Mouse (Mus musculus): ENCODE data around the gene Gabrp. TPM values are rescaled to one million over a fixed set of nuclear protein-coding genes. Genes with fewer than 3 reads are reported as not detected.

Gene Gabrp
- total RNA-seq (2014; rRNA removed) (0.07 and 0.18 TPM in 2 replicates), polyA plus RNA-seq (2012; rRNA removed) (not detected in 2 replicates)

DNA sequence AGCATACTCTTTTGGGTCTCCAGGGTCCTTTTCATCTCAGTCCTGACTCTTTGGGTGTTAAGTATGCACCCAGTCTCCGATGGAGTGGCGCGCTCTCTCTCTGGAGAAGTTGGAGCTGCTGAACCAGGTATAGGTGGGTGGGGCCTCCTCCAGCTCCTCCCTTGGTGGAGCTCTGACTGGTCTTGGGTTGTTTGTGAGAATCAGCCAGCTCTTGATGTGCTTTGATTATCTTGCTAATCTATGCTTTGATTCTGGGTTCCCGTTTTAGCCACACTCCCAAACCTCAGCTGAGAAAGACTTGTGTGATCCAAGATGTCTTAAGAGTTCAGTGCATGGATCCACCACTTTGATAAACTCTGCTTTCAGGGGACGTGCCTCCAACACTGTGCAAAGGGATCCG lies at the start of gene Gabrp:
TSS of gene Gabrp (minus strand) at position 101 of the 400 bp plus-strand sequence.
- Histone ChIP-seq H3K79me2 (ENCODE audit: control insufficient read depth, insufficient read depth, low read length) (no peaks in the 10 kb centered on the region), H3K27me3 (ENCODE audit: control insufficient read depth, insufficient read depth, low read length) (no peaks in the 10 kb centered on the region), H3K4me1 (ENCODE audit: control insufficient read depth, insufficient read depth, low read length) (no peaks in the 10 kb centered on the region), H3K36me3 (ENCODE audit: control insufficient read depth, insufficient read depth, low read length) (no peaks in the 10 kb centered on the region), H3K27ac (replicated peaks; ENCODE audit: insufficient read depth, low read depth, low read length) (no peak within 1 kb of the TSS), H3K4me3 (ENCODE audit: insufficient read depth, low read depth, low read length) (no peak within 1 kb of the TSS), H3K9ac (ENCODE audit: low read depth, low read length) (no peak within 1 kb of the TSS)
- TF ChIP-seq CTCF (IDR thresholded peaks at IDR 0.05; ENCODE audit: low read depth, low read length) (no peak), POLR2A (IDR thresholded peaks at IDR 0.05; ENCODE audit: extremely low read depth, insufficient read depth, low read length) (no peak)
- no peak for DNase-seq (ENCODE audit: extremely low read depth, low read depth, low spot score)
- 55% methylated on average over 6 of the region's 6 CpGs for WGBS

DNA sequence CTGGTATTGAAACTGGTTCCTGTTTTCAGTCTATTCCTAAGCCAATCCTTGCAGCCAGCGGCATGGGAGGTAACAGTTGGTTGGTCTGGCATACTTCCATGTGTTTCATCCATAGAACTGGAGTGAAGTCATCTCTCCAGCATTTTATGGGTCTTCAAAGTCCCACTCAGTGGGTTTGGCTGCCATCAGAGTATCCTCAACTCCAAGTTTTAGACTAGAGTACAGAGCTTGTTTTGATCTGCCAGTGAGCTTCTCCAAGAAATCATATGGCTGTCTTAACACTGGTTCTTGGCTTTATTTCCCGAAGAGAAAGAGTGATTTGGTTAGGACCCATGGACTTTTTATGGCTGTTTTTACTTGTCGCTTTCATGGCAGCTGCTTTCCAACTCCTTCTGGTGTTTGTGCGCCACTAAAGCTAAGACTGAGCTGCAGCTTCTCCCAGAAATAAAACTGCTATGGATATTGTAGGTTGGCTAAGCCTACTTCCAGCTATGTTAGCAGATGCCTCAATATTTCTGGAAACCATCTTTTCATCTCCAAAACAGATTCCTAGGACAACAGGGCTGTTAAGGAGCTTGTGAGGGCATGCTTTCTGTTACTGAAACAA lies 48.5 kb upstream of the Gabrp start:
- no peak overlapping the region for H3K4me3 ChIP-seq (ENCODE audit: insufficient read depth, low read depth, low read length)
- no peak for DNase-seq (ENCODE audit: extremely low read depth, low read depth, low spot score)
- H3K27me3 ChIP-seq (ENCODE audit: control insufficient read depth, insufficient read depth, low read length): peaks cover 2% of the 10 kb centered on the region; the same call in 1 of the 2 replicates
- TF ChIP-seq CTCF (IDR thresholded peaks at IDR 0.05; ENCODE audit: low read depth, low read length): no peak
- no peak for TF ChIP-seq POLR2A (IDR thresholded peaks at IDR 0.05; ENCODE audit: extremely low read depth, insufficient read depth, low read length)
- 78% methylated on average over 4 of the region's 4 CpGs for WGBS
- no peaks in the 10 kb centered on the region for H3K79me2 ChIP-seq (ENCODE audit: control insufficient read depth, insufficient read depth, low read length)
- H3K36me3 ChIP-seq (ENCODE audit: control insufficient read depth, insufficient read depth, low read length): no peaks in the 10 kb centered on the region
- no peaks in the 10 kb centered on the region for H3K4me1 ChIP-seq (ENCODE audit: control insufficient read depth, insufficient read depth, low read length)
- no peak overlapping the region for H3K27ac ChIP-seq (replicated peaks; ENCODE audit: insufficient read depth, low read depth, low read length)
- no peak overlapping the region for H3K9ac ChIP-seq (ENCODE audit: low read depth, low read length)

DNA sequence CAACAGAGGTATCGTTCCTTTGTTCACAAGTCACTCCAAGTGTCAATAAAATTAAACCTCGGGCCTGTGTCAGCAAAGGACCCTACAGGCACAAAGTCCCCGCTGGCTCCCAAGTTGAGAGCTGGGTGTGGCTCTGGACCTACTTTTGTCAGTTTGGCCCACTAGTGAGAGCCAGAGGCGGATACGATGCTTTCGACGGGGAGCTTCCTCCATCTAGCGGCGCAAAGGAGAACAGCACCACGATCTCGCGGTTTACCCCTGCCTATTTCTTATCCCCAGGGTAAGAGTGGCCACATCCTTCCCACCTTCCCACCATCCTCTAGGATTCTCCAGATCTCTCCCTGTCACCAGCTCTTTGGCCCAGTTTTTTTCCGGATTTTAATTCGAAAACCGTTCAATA lies 35.5 kb upstream of the Gabrp start:
- Histone ChIP-seq H3K36me3 (ENCODE audit: control insufficient read depth, insufficient read depth, low read length) (no peaks in the 10 kb centered on the region), H3K4me1 (ENCODE audit: control insufficient read depth, insufficient read depth, low read length) (no peaks in the 10 kb centered on the region), H3K79me2 (ENCODE audit: control insufficient read depth, insufficient read depth, low read length) (no peaks in the 10 kb centered on the region), H3K27ac (replicated peaks; ENCODE audit: insufficient read depth, low read depth, low read length) (no peak overlapping the region), H3K4me3 (ENCODE audit: insufficient read depth, low read depth, low read length) (no peak overlapping the region), H3K27me3 (ENCODE audit: control insufficient read depth, insufficient read depth, low read length) (no peaks in the 10 kb centered on the region), H3K9ac (ENCODE audit: low read depth, low read length) (no peak overlapping the region)
- peak; percentile 4 for DNase-seq (ENCODE audit: extremely low read depth, low read depth, low spot score)
- 9% methylated on average over 15 of the region's 15 CpGs for WGBS
- TF ChIP-seq POLR2A (IDR thresholded peaks at IDR 0.05; ENCODE audit: extremely low read depth, insufficient read depth, low read length): no peak
- peak; percentile 93 for TF ChIP-seq CTCF (IDR thresholded peaks at IDR 0.05; ENCODE audit: low read depth, low read length)

DNA sequence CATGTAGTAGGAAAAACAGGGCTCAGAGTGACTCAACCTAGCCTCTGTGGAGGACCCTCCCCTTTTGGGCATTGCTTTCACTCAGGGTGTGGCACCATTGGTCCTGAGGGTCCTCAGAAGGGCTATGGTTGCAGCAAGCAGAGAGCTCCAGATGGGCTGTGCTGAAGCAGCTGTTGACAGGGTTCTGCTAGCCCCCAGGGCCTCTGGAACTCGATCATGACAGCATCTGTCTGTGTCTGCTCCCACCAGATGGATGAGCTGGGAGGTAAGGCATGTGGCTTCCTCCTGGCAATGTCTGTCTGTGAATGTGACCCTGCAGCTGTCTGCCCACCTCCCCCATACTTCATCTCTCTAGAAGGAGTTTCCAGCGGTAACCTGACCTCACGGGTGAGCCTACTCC lies 29.0 kb upstream of the Gabrp start:
- Histone ChIP-seq H3K79me2 (ENCODE audit: control insufficient read depth, insufficient read depth, low read length) (no peaks in the 10 kb centered on the region), H3K27ac (replicated peaks; ENCODE audit: insufficient read depth, low read depth, low read length) (no peak overlapping the region), H3K36me3 (ENCODE audit: control insufficient read depth, insufficient read depth, low read length) (no peaks in the 10 kb centered on the region), H3K4me3 (ENCODE audit: insufficient read depth, low read depth, low read length) (no peak overlapping the region), H3K4me1 (ENCODE audit: control insufficient read depth, insufficient read depth, low read length) (no peaks in the 10 kb centered on the region), H3K9ac (ENCODE audit: low read depth, low read length) (no peak overlapping the region), H3K27me3 (ENCODE audit: control insufficient read depth, insufficient read depth, low read length) (no peaks in the 10 kb centered on the region)
- no peak for DNase-seq (ENCODE audit: extremely low read depth, low read depth, low spot score)
- WGBS: 19% methylated on average over 3 of the region's 3 CpGs
- TF ChIP-seq CTCF (IDR thresholded peaks at IDR 0.05; ENCODE audit: low read depth, low read length) (no peak), POLR2A (IDR thresholded peaks at IDR 0.05; ENCODE audit: extremely low read depth, insufficient read depth, low read length) (no peak)

DNA sequence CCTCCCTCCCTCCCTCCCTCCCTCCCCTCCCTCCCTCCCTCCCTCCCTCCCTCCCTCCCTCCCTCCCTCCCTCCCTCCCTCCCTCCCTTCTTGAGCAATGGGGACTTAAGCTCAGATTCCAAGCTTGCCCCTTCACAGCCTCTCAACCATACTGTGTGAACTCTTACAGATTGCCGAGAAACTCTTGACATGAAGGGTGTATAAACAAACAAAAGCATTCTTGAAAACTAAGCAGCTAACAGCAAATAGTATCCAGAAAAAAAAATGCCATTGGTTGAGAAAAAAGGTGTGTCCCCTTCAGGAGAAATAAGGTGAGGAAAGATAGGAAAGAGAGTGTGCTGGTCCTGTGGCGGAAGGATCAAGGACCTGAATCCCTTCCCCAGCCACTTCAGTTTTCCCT lies 24.4 kb upstream of the Gabrp start:
- WGBS: 57% methylated on average over 2 of the region's 2 CpGs
- H3K36me3 ChIP-seq (ENCODE audit: control insufficient read depth, insufficient read depth, low read length): no peaks in the 10 kb centered on the region
- no peaks in the 10 kb centered on the region for H3K79me2 ChIP-seq (ENCODE audit: control insufficient read depth, insufficient read depth, low read length)
- no peaks in the 10 kb centered on the region for H3K27me3 ChIP-seq (ENCODE audit: control insufficient read depth, insufficient read depth, low read length)
- no peak overlapping the region for H3K9ac ChIP-seq (ENCODE audit: low read depth, low read length)
- no peak overlapping the region for H3K27ac ChIP-seq (replicated peaks; ENCODE audit: insufficient read depth, low read depth, low read length)
- no peak overlapping the region for H3K4me3 ChIP-seq (ENCODE audit: insufficient read depth, low read depth, low read length)
- no peaks in the 10 kb centered on the region for H3K4me1 ChIP-seq (ENCODE audit: control insufficient read depth, insufficient read depth, low read length)
- no peak for DNase-seq (ENCODE audit: extremely low read depth, low read depth, low spot score)
- TF ChIP-seq CTCF (IDR thresholded peaks at IDR 0.05; ENCODE audit: low read depth, low read length) (no peak), POLR2A (IDR thresholded peaks at IDR 0.05; ENCODE audit: extremely low read depth, insufficient read depth, low read length) (no peak)

DNA sequence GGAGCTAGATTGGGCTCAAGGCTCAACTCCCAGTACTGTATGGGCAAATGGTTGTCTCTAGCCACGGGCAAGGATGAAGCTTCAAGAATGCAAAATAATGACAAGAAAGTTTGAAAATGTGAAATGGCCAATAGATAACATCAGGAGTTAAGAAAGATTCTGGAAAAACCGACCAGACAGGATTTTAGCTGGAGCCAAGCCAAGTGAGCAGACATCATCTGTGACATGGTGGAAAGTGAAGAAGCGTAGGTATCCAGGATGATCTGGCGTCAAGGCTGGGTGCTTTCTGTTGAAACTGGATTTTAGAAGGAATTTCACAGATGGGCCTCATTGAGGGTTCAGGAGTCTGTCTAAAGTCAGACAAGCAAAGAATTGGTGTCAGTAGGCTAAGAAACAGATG lies 20.2 kb upstream of the Gabrp start, which contains the start of gene D130052B06Rik:
TSS of gene D130052B06Rik (plus strand) at position 317 of the 400 bp plus-strand sequence.
- no peaks in the 10 kb centered on the region for H3K27me3 ChIP-seq (ENCODE audit: control insufficient read depth, insufficient read depth, low read length)
- no peaks in the 10 kb centered on the region for H3K79me2 ChIP-seq (ENCODE audit: control insufficient read depth, insufficient read depth, low read length)
- no peak for TF ChIP-seq POLR2A (IDR thresholded peaks at IDR 0.05; ENCODE audit: extremely low read depth, insufficient read depth, low read length)
- no peak for TF ChIP-seq CTCF (IDR thresholded peaks at IDR 0.05; ENCODE audit: low read depth, low read length)
- H3K9ac ChIP-seq (ENCODE audit: low read depth, low read length): no peak within 1 kb of the TSS
- H3K4me3 ChIP-seq (ENCODE audit: insufficient read depth, low read depth, low read length): no peak within 1 kb of the TSS
- 75% methylated on average over 4 of the region's 4 CpGs for WGBS
- no peak for DNase-seq (ENCODE audit: extremely low read depth, low read depth, low spot score)
- H3K27ac ChIP-seq (replicated peaks; ENCODE audit: insufficient read depth, low read depth, low read length): no peak within 1 kb of the TSS
- no peaks in the 10 kb centered on the region for H3K4me1 ChIP-seq (ENCODE audit: control insufficient read depth, insufficient read depth, low read length)
- H3K36me3 ChIP-seq (ENCODE audit: control insufficient read depth, insufficient read depth, low read length): no peaks in the 10 kb centered on the region

All from liver, adult 2 months (tissue).